Mouse (Mus musculus) erythroblast, embryonic 14.5 days (primary cell): ENCODE data around the gene Lrrc71. TPM values are rescaled to one million over a fixed set of nuclear protein-coding genes. Genes with fewer than 3 reads are reported as not detected.

ENCODE experiments used
- H3K27me3 ChIP-seq: 2 replicates; pipeline ENCODE4 v1.6.1; 2012; ENCODE audit warnings: inconsistent platforms; ENCODE audit not compliant: control insufficient read depth
- H3K36me3 ChIP-seq: 2 replicates; pipeline ENCODE4 v1.6.1; 2012; ENCODE audit warnings: mild to moderate bottlenecking, inconsistent platforms; ENCODE audit not compliant: control insufficient read depth
- H3K4me1 ChIP-seq: 2 replicates; pipeline ENCODE4 v1.6.1; 2012; ENCODE audit warnings: inconsistent platforms; ENCODE audit not compliant: control insufficient read depth
- H3K4me3 ChIP-seq: replicated peaks from 2 replicates; pipeline ENCODE3; 2012; ENCODE audit warnings: moderate library complexity, mild to moderate bottlenecking, inconsistent platforms
- H3K9me3 ChIP-seq: 2 replicates; pipeline ENCODE4 v1.6.1; 2012; ENCODE audit warnings: low read length, inconsistent platforms, mixed read lengths; ENCODE audit not compliant: control insufficient read depth
- GATA1 ChIP-seq: IDR thresholded peaks from 2 replicates; pipeline ENCODE4 v1.6.1; 2012; ENCODE audit warnings: low read length, inconsistent platforms, mixed read lengths
- TAL1 ChIP-seq: IDR thresholded peaks from 3 replicates; pipeline ENCODE4 v1.6.1; 2012; ENCODE audit warnings: low read length, inconsistent platforms, mixed read lengths
- polyA plus RNA-seq: library from polyadenylated mRNA; stranded (reverse); fragments of >175 nt; gene quantifications from 2 replicates; pipeline ENCODE4 v1.2.3, GENCODE M21; 2012

Gene Lrrc71
- not detected in 2 replicates for polyA plus RNA-seq

- Histone ChIP-seq H3K36me3 (no peaks in the 10 kb centered on the region; the same call in 1 of the 2 replicates), H3K4me3 (no peak within 1 kb of the TSS), H3K9me3 (no peaks in the 10 kb centered on the region), H3K4me1 (no peaks in the 10 kb centered on the region), H3K27me3 (no peaks in the 10 kb centered on the region)
- TF ChIP-seq GATA1 (no peak), TAL1 (no peak)
Measured at GRCm38 (mm10) chr3:87748431-87748830, at the start of gene Lrrc71. Lrrc71 (minus strand) TSS chr3:87748625.

DNA sequence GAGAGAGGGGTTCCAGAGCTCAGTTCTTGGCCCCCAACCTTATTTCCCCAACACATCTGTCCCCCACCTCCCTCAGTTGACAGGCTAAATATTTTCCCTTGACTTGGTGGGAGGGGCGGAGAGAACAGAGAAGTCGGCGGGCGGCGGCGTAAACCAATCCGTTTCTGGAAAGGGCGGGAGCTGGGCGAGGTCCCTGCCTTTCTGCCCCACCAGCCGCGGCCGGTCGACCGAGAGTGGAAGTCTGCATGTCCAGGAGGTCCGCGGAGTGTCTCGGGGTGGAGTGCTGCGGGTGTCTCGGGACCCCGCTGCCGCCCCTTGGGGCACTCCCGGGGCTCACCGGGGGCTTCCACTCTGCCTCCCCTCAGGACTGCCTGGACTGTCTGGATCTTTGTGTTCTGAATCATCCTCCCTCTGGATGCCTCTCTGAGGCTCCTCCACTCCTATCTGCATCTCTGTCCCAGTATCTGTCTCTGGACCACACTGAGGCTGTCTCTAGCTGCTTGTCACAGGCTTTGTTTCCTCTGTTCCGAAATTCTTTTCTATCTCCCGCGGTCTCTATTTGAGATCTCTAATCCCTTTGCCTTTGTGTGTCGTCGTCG lies 48.4 kb upstream of the Lrrc71 start, which contains the start of gene Insrr:
Gene Insrr (plus strand): TSS at position 216 of the 599 bp plus-strand sequence.
- H3K36me3 ChIP-seq = no peaks in the 10 kb centered on the region
- no peak within 1 kb of the TSS for H3K4me3 ChIP-seq
- H3K4me1 ChIP-seq = peaks cover 4% of the 10 kb centered on the region
- TF ChIP-seq TAL1 (no peak), GATA1 (no peak)
- peaks cover 94% of the 10 kb centered on the region for H3K27me3 ChIP-seq
- H3K9me3 ChIP-seq = peaks cover 3% of the 10 kb centered on the region; the same call in 1 of the 2 replicates

DNA sequence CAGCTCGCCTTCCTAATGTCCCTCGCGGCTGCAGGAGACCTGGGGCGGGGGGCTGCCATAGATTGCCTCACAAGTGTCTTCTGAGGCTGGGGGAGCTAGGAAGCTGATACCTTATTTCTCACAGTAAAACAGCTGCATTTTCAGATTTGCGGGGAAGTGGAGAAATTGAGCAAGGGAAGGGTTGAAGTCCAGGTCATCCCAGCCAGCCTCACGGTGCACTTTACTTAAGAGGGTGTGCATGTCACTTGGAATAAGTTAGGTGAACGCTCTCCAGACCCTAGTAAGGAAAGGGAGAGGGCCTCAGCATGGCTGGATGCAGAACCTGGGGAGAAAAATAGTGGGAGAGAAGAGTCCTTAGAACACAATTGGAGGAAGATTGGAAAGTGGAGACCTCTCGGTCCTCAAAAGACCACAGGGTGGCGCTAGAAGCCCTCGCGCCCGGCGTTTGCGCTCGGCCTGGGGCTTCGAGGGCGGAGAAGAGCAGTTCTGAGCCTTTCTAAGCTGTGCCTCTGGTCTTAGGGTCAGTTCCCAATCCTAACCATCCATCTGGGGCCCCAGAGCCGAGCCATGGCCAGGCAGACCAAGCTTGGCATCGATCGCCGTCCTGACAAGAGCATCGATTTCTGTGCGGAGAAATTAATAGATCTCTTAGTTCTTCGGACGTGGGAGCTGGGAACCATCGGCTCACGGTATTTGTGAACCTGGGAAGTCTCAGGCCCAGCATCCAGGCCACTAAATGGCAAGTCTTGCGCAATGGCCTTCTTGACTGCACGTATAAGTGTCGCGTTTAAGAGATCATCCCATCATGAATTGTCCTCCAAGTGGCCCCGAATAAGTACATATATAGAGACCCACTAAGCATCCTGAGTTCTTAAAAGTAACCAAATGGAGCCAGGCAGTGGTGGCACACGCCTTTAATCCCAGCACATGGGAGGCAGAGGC lies 47.2 kb upstream of the Lrrc71 start:
- H3K27me3 ChIP-seq = peaks cover 91% of the 10 kb centered on the region
- H3K4me1 ChIP-seq = peaks cover 4% of the 10 kb centered on the region
- H3K36me3 ChIP-seq = no peaks in the 10 kb centered on the region
- peaks cover 3% of the 10 kb centered on the region; the same call in 1 of the 2 replicates for H3K9me3 ChIP-seq
- TF ChIP-seq TAL1 (no peak), GATA1 (no peak)
- H3K4me3 ChIP-seq = no peak overlapping the region

- Histone ChIP-seq H3K27me3 (peaks cover 84% of the 10 kb centered on the region), H3K4me1 (peaks cover 4% of the 10 kb centered on the region), H3K4me3 (no peak within 1 kb of the TSS), H3K36me3 (no peaks in the 10 kb centered on the region), H3K9me3 (peaks cover 3% of the 10 kb centered on the region; the same call in 1 of the 2 replicates)
- TF ChIP-seq TAL1 = no peak
- no peak for TF ChIP-seq GATA1
Measured at GRCm38 (mm10) chr3:87794922-87795325, 46.5 kb upstream of the Lrrc71 start, which contains the start of gene Ntrk1. Ntrk1 (minus strand) TSS chr3:87795162.

GRCm38 (mm10) chr3:87789768-87790167 lies 41.3 kb upstream of the Lrrc71 start:
- Histone ChIP-seq H3K4me1 (peaks cover 2% of the 10 kb centered on the region), H3K4me3 (no peak overlapping the region), H3K9me3 (peaks cover 3% of the 10 kb centered on the region; the same call in 1 of the 2 replicates), H3K27me3 (peaks cover 37% of the 10 kb centered on the region), H3K36me3 (no peaks in the 10 kb centered on the region)
- TF ChIP-seq TAL1 (no peak), GATA1 (no peak)

DNA sequence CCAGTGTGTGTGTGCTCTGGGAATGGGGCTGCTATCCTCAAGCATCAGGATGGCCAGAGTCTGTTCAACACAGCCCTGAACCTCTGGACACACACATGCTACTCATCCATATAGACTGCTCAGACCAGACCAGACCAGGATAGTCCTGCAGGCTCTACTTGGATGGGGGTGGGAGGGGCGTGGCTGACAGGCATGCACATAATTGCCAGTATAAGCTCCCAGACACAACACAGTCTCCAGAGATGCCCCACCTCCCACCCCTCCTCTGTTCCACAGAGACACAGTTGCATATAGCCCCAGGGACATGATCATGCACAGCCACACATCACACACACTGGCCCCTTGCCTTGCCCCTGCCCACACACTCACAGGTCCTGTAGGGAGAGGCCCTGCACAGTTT lies 40.8 kb upstream of the Lrrc71 start:
- Histone ChIP-seq H3K9me3 (no peaks in the 10 kb centered on the region), H3K36me3 (no peaks in the 10 kb centered on the region), H3K4me1 (no peaks in the 10 kb centered on the region), H3K4me3 (no peak overlapping the region), H3K27me3 (peaks cover 32% of the 10 kb centered on the region)
- no peak for TF ChIP-seq GATA1
- no peak for TF ChIP-seq TAL1

DNA sequence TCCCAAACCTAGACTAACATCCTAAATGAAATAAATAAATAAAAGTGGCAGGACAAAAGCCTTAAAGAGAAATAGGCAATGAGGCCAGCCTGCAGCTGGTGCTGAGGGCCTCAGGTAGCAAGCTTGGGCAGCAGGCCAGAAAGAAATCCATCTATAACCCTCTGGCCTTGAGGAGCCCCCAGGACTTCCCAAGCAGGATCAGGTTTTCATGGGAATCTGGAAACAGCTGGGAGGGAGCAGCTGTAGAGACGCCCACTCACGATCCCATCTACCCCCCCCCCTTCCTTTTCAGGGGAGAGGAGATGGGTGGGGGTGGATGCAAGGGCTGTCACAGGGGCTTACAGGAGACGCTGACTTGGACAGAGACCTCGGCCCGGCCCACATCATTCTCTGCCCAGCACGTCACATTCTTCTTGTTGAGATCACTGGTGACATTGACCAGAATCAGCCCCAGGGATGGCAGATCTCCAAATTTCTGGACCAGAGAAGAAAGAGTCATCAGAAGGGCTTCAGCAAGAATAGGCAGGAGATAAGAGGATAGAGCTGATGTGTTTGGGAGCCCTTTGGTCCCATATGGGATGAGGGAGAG lies 37.3 kb upstream of the Lrrc71 start:
- no peaks in the 10 kb centered on the region for H3K9me3 ChIP-seq
- TF ChIP-seq GATA1 (no peak), TAL1 (no peak)
- no peaks in the 10 kb centered on the region for H3K36me3 ChIP-seq
- H3K4me3 ChIP-seq = no peak overlapping the region
- no peaks in the 10 kb centered on the region for H3K4me1 ChIP-seq
- H3K27me3 ChIP-seq = 0 out of 2 replicates have a peak, but pooled peaks cover under 1% of the 10 kb centered on the region

GRCm38 (mm10) chr3:87785156-87785555 lies 36.7 kb upstream of the Lrrc71 start:
- H3K9me3 ChIP-seq = no peaks in the 10 kb centered on the region
- H3K27me3 ChIP-seq = no peaks in the 10 kb centered on the region
- TF ChIP-seq TAL1 = no peak
- TF ChIP-seq GATA1 = no peak
- H3K4me3 ChIP-seq = no peak overlapping the region
- no peaks in the 10 kb centered on the region for H3K36me3 ChIP-seq
- H3K4me1 ChIP-seq = no peaks in the 10 kb centered on the region
